Mouse (Mus musculus) bone marrow, adult 2 months (tissue): ENCODE data around the gene Parvb. TPM values are rescaled to one million over a fixed set of nuclear protein-coding genes. Genes with fewer than 3 reads are reported as not detected.
A peak's percentile ranks its signal among the peaks of the same experiment; 100 is the strongest.
"Not testable (repeated sequence)": the region's sequence is repeated elsewhere in the genome, so short reads cannot be mapped to it uniquely, and the experiment has no call there.

ENCODE experiments used
- H3K27ac ChIP-seq: fragments of 200-500 bp; 2 replicates; pipeline ENCODE4 v1.5.1; 2012; ENCODE audit warnings: low read depth, mild to moderate bottlenecking, control low read depth, inconsistent platforms, low read length; ENCODE audit not compliant: control insufficient read depth, poor library complexity, insufficient read depth
- H3K4me1 ChIP-seq: fragments of 200-500 bp; 2 replicates; pipeline ENCODE4 v1.6.1; 2011; ENCODE audit warnings: low read length; ENCODE audit not compliant: control insufficient read depth, insufficient read depth
- H3K4me3 ChIP-seq: fragments of 200-500 bp; replicated peaks from 2 replicates; pipeline ENCODE3; 2011; ENCODE audit warnings: mild to moderate bottlenecking, low read depth, low read length, control low read depth; ENCODE audit not compliant: control insufficient read depth
- CTCF ChIP-seq: fragments of 200-500 bp; IDR thresholded peaks from 2 replicates; pipeline ENCODE4 v1.5.1; 2011; ENCODE audit warnings: low read length, control low read depth; ENCODE audit not compliant: control insufficient read depth, insufficient read depth
- POLR2A ChIP-seq: fragments of 200-500 bp; IDR thresholded peaks from 2 replicates; pipeline ENCODE4 v1.6.1; 2011; ENCODE audit warnings: low read depth, mild to moderate bottlenecking, control low read depth, low read length, borderline replicate concordance; ENCODE audit not compliant: control insufficient read depth
- WGBS: fragments of 180-500 bp; shearing (Covaris S2); methylation state at CpG from one replicate; pipeline ENCODE4 v1.1.7; 2018; 5-methylcytosine and 5-hydroxymethylcytosine counted together
- polyA plus RNA-seq: library from polyadenylated mRNA; stranded (reverse); fragments of >200 nt; gene quantifications from 2 replicates; pipeline ENCODE4 v1.2.4, GENCODE M21; 2011; ENCODE audit warnings: low replicate concordance; ENCODE audit not compliant: missing spikeins, insufficient read depth, insufficient read length

Gene Parvb
- polyA plus RNA-seq, 1 experiment: 120 TPM

GRCm38 (mm10) chr15:84282206-84283085, 50.6 kb downstream of the Parvb start:
- TF ChIP-seq POLR2A (no peak), CTCF (no peak)
- no peak overlapping the region for H3K27ac ChIP-seq
- H3K4me1 ChIP-seq: no peaks in the 10 kb centered on the region
- no peak overlapping the region for H3K4me3 ChIP-seq
- WGBS: 85% methylated on average over 20 of the region's 20 CpGs

- Histone ChIP-seq H3K4me1 (no peaks in the 10 kb centered on the region; the same call in 1 of the 2 replicates), H3K27ac (no peak overlapping the region), H3K4me3 (no peak overlapping the region)
- 59% methylated on average over 5 of the region's 5 CpGs for WGBS
- TF ChIP-seq CTCF: peak; percentile 83
- no peak for TF ChIP-seq POLR2A
Measured at GRCm38 (mm10) chr15:84284059-84284458, 52.2 kb downstream of the Parvb start.

GRCm38 (mm10) chr15:84285453-84285852, 53.6 kb downstream of the Parvb start:
- WGBS: 89% methylated on average over 7 of the region's 7 CpGs
- H3K4me3 ChIP-seq: no peak overlapping the region
- H3K27ac ChIP-seq: no peak overlapping the region
- TF ChIP-seq POLR2A: no peak
- H3K4me1 ChIP-seq: no peaks in the 10 kb centered on the region; the same call in 1 of the 2 replicates

- not testable (repeated sequence) for H3K4me1 ChIP-seq, H3K27ac ChIP-seq, H3K4me3 ChIP-seq
- WGBS: 83% methylated on average over 1 of the region's 1 CpGs
Measured at GRCm38 (mm10) chr15:84288953-84289352, 57.1 kb downstream of the Parvb start.

GRCm38 (mm10) chr15:84291097-84291496, 59.3 kb downstream of the Parvb start:
- Histone ChIP-seq H3K4me3 (no peak overlapping the region), H3K4me1 (peaks cover 3% of the 10 kb centered on the region; the same call in 1 of the 2 replicates), H3K27ac (no peak overlapping the region)
- TF ChIP-seq CTCF: no peak
- TF ChIP-seq POLR2A: no peak
- 88% methylated on average over 5 of the region's 5 CpGs for WGBS

- Histone ChIP-seq H3K4me3 (no peak overlapping the region), H3K27ac (no peak overlapping the region), H3K4me1 (peaks cover 8% of the 10 kb centered on the region)
- no peak for TF ChIP-seq POLR2A
- WGBS: 15% methylated on average over 12 of the region's 12 CpGs
Measured at GRCm38 (mm10) chr15:84293590-84293989, 61.7 kb downstream of the Parvb start.

- 86% methylated on average over 9 of the region's 9 CpGs for WGBS
- peaks cover 10% of the 10 kb centered on the region for H3K4me1 ChIP-seq
- no peak overlapping the region for H3K4me3 ChIP-seq
- no peak overlapping the region for H3K27ac ChIP-seq
- TF ChIP-seq CTCF (no peak), POLR2A (no peak)
Measured at GRCm38 (mm10) chr15:84294391-84294790, 62.5 kb downstream of the Parvb start.

- H3K27ac ChIP-seq: no peak overlapping the region
- WGBS: 62% methylated on average over 10 of the region's 10 CpGs
- peaks cover 10% of the 10 kb centered on the region for H3K4me1 ChIP-seq
- no peak overlapping the region for H3K4me3 ChIP-seq
- no peak for TF ChIP-seq POLR2A
Measured at GRCm38 (mm10) chr15:84295225-84295624, 63.4 kb downstream of the Parvb start.

GRCm38 (mm10) chr15:84297454-84297853, 65.6 kb downstream of the Parvb start:
- H3K4me1 ChIP-seq: peaks cover 7% of the 10 kb centered on the region
- TF ChIP-seq POLR2A (no peak), CTCF (no peak)
- H3K4me3 ChIP-seq: no peak overlapping the region

More at GRCm38 (mm10) chr15:84297454-84297853, 65.6 kb downstream of the Parvb start:
- 38% methylated on average over 8 of the region's 8 CpGs for WGBS
- H3K27ac ChIP-seq: no peak overlapping the region
